Comparison of ENCODE assay signal across 8 mouse cellular contexts in genomic region chr11:67526621-67527545, GRCm38 (mm10).
DNase-seq lines count a peak whose midpoint lies in the region; ATAC-seq and TF ChIP-seq lines count a peak whose summit lies in the region.

No protein-coding gene starts in this region.

- H3K4me1 ChIP-seq in forebrain, postnatal 0 days (ENCODE audit: insufficient read depth): peaks cover 10% of the 10 kb centered on the region
- 0 out of 2 replicates have a peak, but pooled peaks cover 6% of the 10 kb centered on the region for H3K4me1 ChIP-seq in forebrain, embryonic 12.5 days
- H3K4me1 ChIP-seq in kidney, adult 2 months (ENCODE audit: control insufficient read depth, insufficient read depth, low read length): peaks cover 15% of the 10 kb centered on the region

- WGBS in forebrain, postnatal 0 days: 70% methylated on average over 12 of the region's 12 CpGs
- WGBS in forebrain, embryonic 12.5 days: 83% methylated on average over 12 of the region's 12 CpGs
- WGBS in kidney, adult 2 months: 52% methylated on average over 12 of the region's 12 CpGs

- no peak for TF ChIP-seq CTCF in forebrain, postnatal 0 days (IDR thresholded peaks at IDR 0.05; ENCODE audit: low read depth)
- TF ChIP-seq CTCF in kidney, adult 2 months (conservative IDR thresholded peaks at IDR 0.05; ENCODE audit: insufficient read depth, insufficient read length, low read depth, low read length): 0 out of 2 replicates have a peak, but pooled peaks have one; percentile 5

- no peak overlapping the region for H3K4me2 ChIP-seq in forebrain, postnatal 0 days (ENCODE audit: low read depth)
- H3K4me2 ChIP-seq in forebrain, embryonic 12.5 days: no peak overlapping the region

- peak overlapping the region; percentile 21; the same call in 1 of the 2 replicates for H3K27ac ChIP-seq in forebrain, postnatal 0 days (ENCODE audit: low read depth, low read length)
- H3K27ac ChIP-seq in forebrain, embryonic 12.5 days: no peak overlapping the region
- H3K27ac ChIP-seq in kidney, adult 2 months (ENCODE audit: insufficient read depth, low read depth, low read length): peak overlapping the region; percentile 48; the same call in 1 of the 2 replicates

- H3K9me3 ChIP-seq in forebrain, postnatal 0 days (ENCODE audit: low read length): no peaks in the 10 kb centered on the region
- no peaks in the 10 kb centered on the region for H3K9me3 ChIP-seq in forebrain, embryonic 12.5 days

- peak; percentile 39 for DNase-seq in forebrain, postnatal 0 days
- DNase-seq in adrenal gland, adult (ENCODE audit: inconsistent age in 2 of 2, low spot score in 1 of 2): peak; percentile 89 to 94
- peak; percentile 74 for DNase-seq in gastrocnemius, postnatal 25 days
- DNase-seq in kidney, adult 2 months: peak; percentile 90
- DNase-seq in lung, adult 18-20 months: peak; percentile 82 to 87
- DNase-seq in right cerebral cortex, postnatal 14 days: peak; percentile 30
- DNase-seq in cerebellum, adult 9-10 months: no peak

- no peak overlapping the region for H3K9ac ChIP-seq in forebrain, postnatal 0 days
- no peak overlapping the region for H3K9ac ChIP-seq in forebrain, embryonic 12.5 days

- peak; percentile 69 for ATAC-seq in forebrain, postnatal 0 days
- no peak for ATAC-seq in forebrain, embryonic 12.5 days (ENCODE audit: low FRiP score)

- H3K36me3 ChIP-seq in forebrain, postnatal 0 days (ENCODE audit: insufficient read depth): no peaks in the 10 kb centered on the region
- no peaks in the 10 kb centered on the region for H3K36me3 ChIP-seq in forebrain, embryonic 12.5 days (replicated peaks)
- no peaks in the 10 kb centered on the region for H3K36me3 ChIP-seq in kidney, adult 2 months (ENCODE audit: control insufficient read depth, insufficient read depth, low read length)

- no peaks in the 10 kb centered on the region for H3K27me3 ChIP-seq in forebrain, postnatal 0 days (ENCODE audit: insufficient read depth, low read length)
- no peaks in the 10 kb centered on the region for H3K27me3 ChIP-seq in forebrain, embryonic 12.5 days
- no peaks in the 10 kb centered on the region for H3K27me3 ChIP-seq in kidney, adult 2 months (replicated peaks; ENCODE audit: control insufficient read depth, insufficient read depth, low read length)

- no peak overlapping the region for H3K4me3 ChIP-seq in forebrain, postnatal 0 days (ENCODE audit: low read depth, low read length)
- no peak overlapping the region for H3K4me3 ChIP-seq in forebrain, embryonic 12.5 days (replicated peaks)
- H3K4me3 ChIP-seq in kidney, adult 2 months (ENCODE audit: insufficient read depth, low read depth, low read length): no peak overlapping the region

- no peak for TF ChIP-seq POLR2A in kidney, adult 2 months (IDR thresholded peaks at IDR 0.05; ENCODE audit: low read depth, low read length)
